Mouse (Mus musculus): Measurements from ENCODE around the gene Vmn1r224. TPM values are rescaled to one million over a fixed set of nuclear protein-coding genes. Genes with fewer than 3 reads are reported as not detected.

Gene Vmn1r224
- polyA plus RNA-seq (2015; fragmentation: Nextera tagmentation; extraction: Ambion mirVana), result not detected in 2 replicates

DNA sequence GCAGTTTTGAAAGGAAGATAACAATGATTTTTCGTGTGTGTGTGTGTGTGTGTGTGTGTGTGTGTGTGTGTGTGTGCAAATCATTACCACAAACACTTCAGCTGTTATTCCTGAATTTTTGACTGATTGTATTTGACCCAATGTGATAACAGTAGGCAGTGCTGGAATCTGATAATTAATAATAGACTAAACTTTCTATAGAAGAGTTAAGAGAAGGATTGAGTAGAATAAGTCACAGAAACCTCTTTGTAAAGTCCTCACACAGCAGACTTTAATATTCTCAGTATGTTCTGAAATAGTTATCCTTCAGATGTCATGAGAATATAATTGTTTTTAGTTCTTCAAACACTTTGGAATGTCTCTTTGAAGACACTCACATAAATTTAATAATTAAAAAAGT, at the start of gene Vmn1r224:
TSS of gene Vmn1r224 (plus strand) at position 301 of the 400 bp plus-strand sequence.
- Histone ChIP-seq H3K36me3 (ENCODE audit: control insufficient read depth, insufficient read depth) (no peaks in the 10 kb centered on the region), H3K9ac (ENCODE audit: low read depth, low read length) (no peak within 1 kb of the TSS), H3K4me1 (ENCODE audit: control insufficient read depth, low read depth, low read length) (no peaks in the 10 kb centered on the region), H3K27me3 (ENCODE audit: control insufficient read depth, insufficient read depth, low read depth, low read length) (no peaks in the 10 kb centered on the region), H3K9me3 (replicated peaks; ENCODE audit: control insufficient read depth, low read length) (no peaks in the 10 kb centered on the region), H3K4me2 (ENCODE audit: low read depth, low read length) (no peak within 1 kb of the TSS), H3K27ac (ENCODE audit: low read length) (no peak within 1 kb of the TSS), H3K4me3 (ENCODE audit: low read depth, low read length) (no peak within 1 kb of the TSS)
- 13% methylated on average over 1 of the region's 1 CpGs for WGBS (ENCODE audit: insufficient replicate concordance)
- no peak for ATAC-seq (ENCODE audit: low read depth)

DNA sequence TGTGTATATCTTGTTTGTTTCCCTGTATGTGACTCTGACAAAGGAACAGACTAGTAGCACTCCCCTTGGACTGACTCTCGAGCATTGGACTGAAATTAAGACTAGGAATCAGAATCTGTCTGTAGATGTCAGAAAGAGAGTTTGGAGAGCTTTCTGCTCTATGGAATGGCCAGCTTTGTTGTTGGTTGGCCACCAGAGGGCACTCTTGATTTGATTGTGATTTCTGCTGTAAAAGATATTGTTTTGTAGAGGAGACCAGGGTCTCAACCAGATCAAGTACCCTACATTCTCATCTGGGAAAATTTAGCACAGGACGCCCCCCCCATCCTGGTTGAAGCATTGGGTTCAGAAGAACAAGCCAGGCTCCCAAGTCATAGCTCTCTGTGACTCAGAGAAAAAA, 14.8 kb upstream of the Vmn1r224 start:
- Histone ChIP-seq H3K27ac (ENCODE audit: low read length) (no peak overlapping the region), H3K4me3 (ENCODE audit: low read depth, low read length) (no peak overlapping the region), H3K9ac (ENCODE audit: low read depth, low read length) (no peak overlapping the region), H3K27me3 (ENCODE audit: control insufficient read depth, insufficient read depth, low read depth, low read length) (no peaks in the 10 kb centered on the region), H3K4me2 (ENCODE audit: low read depth, low read length) (no peak overlapping the region), H3K9me3 (replicated peaks; ENCODE audit: control insufficient read depth, low read length) (no peaks in the 10 kb centered on the region), H3K36me3 (ENCODE audit: control insufficient read depth, insufficient read depth) (no peaks in the 10 kb centered on the region), H3K4me1 (ENCODE audit: control insufficient read depth, low read depth, low read length) (no peaks in the 10 kb centered on the region)
- WGBS (ENCODE audit: insufficient replicate concordance), result 19% methylated on average over 2 of the region's 2 CpGs
- no peak for ATAC-seq (ENCODE audit: low read depth)

DNA sequence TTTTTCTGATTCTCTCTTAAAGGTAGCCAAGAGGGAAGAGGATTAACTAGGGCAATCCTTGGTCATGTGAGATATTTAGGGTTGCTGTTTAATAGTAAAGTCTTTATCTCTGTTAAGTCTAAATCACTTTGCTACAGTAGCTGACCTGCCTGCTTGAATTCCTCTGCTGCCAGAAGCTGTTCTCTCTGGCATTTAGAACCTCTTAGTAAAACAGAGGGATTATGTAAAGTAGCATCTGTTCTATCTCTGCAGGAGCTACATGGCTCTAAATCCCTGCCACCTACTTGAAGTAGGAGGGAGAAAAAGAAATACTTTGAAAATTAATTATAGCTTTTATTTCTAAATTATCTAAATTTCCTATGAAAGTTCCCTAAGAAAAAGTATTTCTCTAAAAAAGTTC, 25.3 kb downstream of the Vmn1r224 start:
- Histone ChIP-seq H3K36me3 (ENCODE audit: control insufficient read depth, insufficient read depth) (no peaks in the 10 kb centered on the region), H3K27me3 (ENCODE audit: control insufficient read depth, insufficient read depth, low read depth, low read length) (no peaks in the 10 kb centered on the region), H3K9ac (ENCODE audit: low read depth, low read length) (no peak overlapping the region), H3K4me3 (ENCODE audit: low read depth, low read length) (no peak overlapping the region), H3K4me1 (ENCODE audit: control insufficient read depth, low read depth, low read length) (no peaks in the 10 kb centered on the region), H3K27ac (ENCODE audit: low read length) (no peak overlapping the region), H3K9me3 (replicated peaks; ENCODE audit: control insufficient read depth, low read length) (no peaks in the 10 kb centered on the region), H3K4me2 (ENCODE audit: low read depth, low read length) (no peak overlapping the region)
- ATAC-seq (ENCODE audit: low read depth), result no peak

DNA sequence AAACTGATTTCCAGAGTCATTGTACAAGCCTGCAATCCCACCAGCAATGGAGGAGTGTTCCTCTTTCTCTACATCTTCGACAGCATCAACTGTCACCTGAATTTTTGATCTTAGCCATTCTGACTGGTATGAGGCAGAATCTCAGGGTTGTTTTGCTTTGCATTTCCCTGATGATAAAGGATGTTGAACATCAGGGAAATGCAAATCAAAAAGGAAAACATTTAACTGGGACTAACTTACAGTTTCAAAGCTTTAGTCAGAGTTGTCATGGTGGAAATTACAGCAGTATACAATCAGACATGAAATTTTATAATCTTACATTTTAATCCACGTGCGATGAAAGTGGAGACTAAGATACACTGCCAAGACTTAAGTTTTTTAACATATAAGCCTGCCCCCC, 59.4 kb downstream of the Vmn1r224 start:
- WGBS (ENCODE audit: insufficient replicate concordance), result 60% methylated on average over 3 of the region's 3 CpGs

More for the DNA sequence above, 59.4 kb downstream of the Vmn1r224 start:
- no peak overlapping the region for H3K27ac ChIP-seq (ENCODE audit: low read length)
- H3K36me3 ChIP-seq (ENCODE audit: control insufficient read depth, insufficient read depth), result no peaks in the 10 kb centered on the region
- no peak for ATAC-seq (ENCODE audit: low read depth)
- H3K9ac ChIP-seq (ENCODE audit: low read depth, low read length), result no peak overlapping the region
- H3K9me3 ChIP-seq (replicated peaks; ENCODE audit: control insufficient read depth, low read length), result no peaks in the 10 kb centered on the region
- H3K4me3 ChIP-seq (ENCODE audit: low read depth, low read length), result no peak overlapping the region
- no peaks in the 10 kb centered on the region for H3K4me1 ChIP-seq (ENCODE audit: control insufficient read depth, low read depth, low read length)
- no peaks in the 10 kb centered on the region for H3K27me3 ChIP-seq (ENCODE audit: control insufficient read depth, insufficient read depth, low read depth, low read length)
- H3K4me2 ChIP-seq (ENCODE audit: low read depth, low read length), result no peak overlapping the region

Other genes starting within 250 kb of the Vmn1r224 start
- gene Fpr-rs6, start 231.0 kb upstream of the Vmn1r224 start, polyA plus RNA-seq (2015; fragmentation: Nextera tagmentation; extraction: Ambion mirVana), result not detected in 2 replicates
- gene Vmn2r105, start 179.1 kb upstream of the Vmn1r224 start, polyA plus RNA-seq (2015; fragmentation: Nextera tagmentation; extraction: Ambion mirVana), result not detected in 2 replicates
- gene Vmn2r106, start 128.6 kb upstream of the Vmn1r224 start, polyA plus RNA-seq (2015; fragmentation: Nextera tagmentation; extraction: Ambion mirVana), result not detected in 2 replicates
- gene Vmn2r107, start 68.9 kb upstream of the Vmn1r224 start, polyA plus RNA-seq (2015; fragmentation: Nextera tagmentation; extraction: Ambion mirVana), result not detected in 2 replicates
- not detected in 2 replicates for gene Vmn2r108, start 67.2 kb downstream of the Vmn1r224 start, polyA plus RNA-seq (2015; fragmentation: Nextera tagmentation; extraction: Ambion mirVana)
- not detected in 2 replicates for gene Vmn1r225, start 84.0 kb downstream of the Vmn1r224 start, polyA plus RNA-seq (2015; fragmentation: Nextera tagmentation; extraction: Ambion mirVana)
- gene Vmn2r109, start 150.6 kb downstream of the Vmn1r224 start, polyA plus RNA-seq (2015; fragmentation: Nextera tagmentation; extraction: Ambion mirVana), result not detected in 2 replicates
- not detected in 2 replicates for gene Vmn2r110, start 182.3 kb downstream of the Vmn1r224 start, polyA plus RNA-seq (2015; fragmentation: Nextera tagmentation; extraction: Ambion mirVana)
- gene Fpr-rs3, start 210.7 kb downstream of the Vmn1r224 start, polyA plus RNA-seq (2015; fragmentation: Nextera tagmentation; extraction: Ambion mirVana), result not detected in 2 replicates